Mouse (Mus musculus): ENCODE data around the gene Adh4. TPM values are rescaled to one million over a fixed set of nuclear protein-coding genes. Genes with fewer than 3 reads are reported as not detected.
"Not testable (repeated sequence)": the region's sequence is repeated elsewhere in the genome, so short reads cannot be mapped to it uniquely, and the experiment has no call there.

Adh4 gene
- total RNA-seq (2021) = not detected

GRCm38 (mm10) chr3:138415121-138415690, at the start of gene Adh4:
Gene Adh4 (plus strand): TSS chr3:138415466.
- intact Hi-C loops (cut with DNase I) = no loop called here

GRCm38 (mm10) chr3:138366181-138366580, 49.1 kb upstream of the Adh4 start:
- intact Hi-C loops (cut with DNase I) = no loop called here
- DNase-seq = no peak

More at GRCm38 (mm10) chr3:138415121-138415690, at the start of gene Adh4:
- DNase-seq = no peak

- DNase-seq = no peak
- intact Hi-C loops (cut with DNase I) = no loop called here
These were observed 45.7 kb upstream of the Adh4 start for GRCm38 (mm10) chr3:138369546-138369945.

GRCm38 (mm10) chr3:138370289-138370688, 45.0 kb upstream of the Adh4 start:
- intact Hi-C loops (cut with DNase I) = not testable (repeated sequence)

GRCm38 (mm10) chr3:138373920-138374319, 41.3 kb upstream of the Adh4 start:
- DNase-seq = no peak
- intact Hi-C loops (cut with DNase I) = no loop called here

More at GRCm38 (mm10) chr3:138370289-138370688, 45.0 kb upstream of the Adh4 start:
- DNase-seq = not testable (repeated sequence)

- intact Hi-C loops (cut with DNase I) = no loop called here
- DNase-seq = no peak
These were observed 40.1 kb upstream of the Adh4 start for GRCm38 (mm10) chr3:138375148-138375547.

GRCm38 (mm10) chr3:138381133-138381532, 34.1 kb upstream of the Adh4 start:
- DNase-seq = no peak
- intact Hi-C loops (cut with DNase I) = no loop called here

- intact Hi-C loops (cut with DNase I) = no loop called here
- no peak for DNase-seq
These were observed 28.1 kb upstream of the Adh4 start for GRCm38 (mm10) chr3:138387155-138387554.

GRCm38 (mm10) chr3:138404872-138405271, 10.4 kb upstream of the Adh4 start:
- intact Hi-C loops (cut with DNase I) = loop anchor here (1.0 kb wide), 2 partner anchors 165 to 182 kb away; no protein-coding TSS in a partner anchor
- DNase-seq = peak in 1 of 2 experiments; percentile 3

- intact Hi-C loops (cut with DNase I) = loop anchor here (1.0 kb wide), 2 partner anchors 165 to 182 kb away; no protein-coding TSS in a partner anchor
- DNase-seq = peak; percentile 48 to 54
These were observed 9.9 kb upstream of the Adh4 start for GRCm38 (mm10) chr3:138405341-138405740.

GRCm38 (mm10) chr3:138405840-138406239, 9.4 kb upstream of the Adh4 start:
- DNase-seq = no peak
- intact Hi-C loops (cut with DNase I) = loop anchor here (1.0 to 2.0 kb wide), 3 partner anchors 166 to 207 kb away; no protein-coding TSS in a partner anchor

GRCm38 (mm10) chr3:138407920-138408319, 7.3 kb upstream of the Adh4 start:
- no peak for DNase-seq
- intact Hi-C loops (cut with DNase I) = loop anchor here (2.0 kb wide), 1 partner anchor 209 kb away; no protein-coding TSS in a partner anchor

- intact Hi-C loops (cut with DNase I) = no loop called here
- DNase-seq = no peak
These were observed 5.7 kb upstream of the Adh4 start for GRCm38 (mm10) chr3:138409585-138409984.

GRCm38 (mm10) chr3:138410211-138410610, 5.1 kb upstream of the Adh4 start:
- intact Hi-C loops (cut with DNase I) = no loop called here
- DNase-seq = no peak

GRCm38 (mm10) chr3:138419369-138419768, 4.1 kb downstream of the Adh4 start:
- DNase-seq = no peak
- intact Hi-C loops (cut with DNase I) = no loop called here

- intact Hi-C loops (cut with DNase I) = no loop called here
These were observed 5.1 kb downstream of the Adh4 start for GRCm38 (mm10) chr3:138420385-138420784.

GRCm38 (mm10) chr3:138423664-138424063, 8.4 kb downstream of the Adh4 start:
- intact Hi-C loops (cut with DNase I) = no loop called here
- DNase-seq = no peak

More at GRCm38 (mm10) chr3:138420385-138420784, 5.1 kb downstream of the Adh4 start:
- no peak for DNase-seq

- DNase-seq = no peak
- intact Hi-C loops (cut with DNase I) = no loop called here
These were observed 9.0 kb downstream of the Adh4 start for GRCm38 (mm10) chr3:138424247-138424646.

- DNase-seq = no peak
- intact Hi-C loops (cut with DNase I) = loop anchor here (2.0 to 5.0 kb wide), 2 partner anchors 232 to 653 kb away; no protein-coding TSS in a partner anchor
These were observed 15.2 kb downstream of the Adh4 start for GRCm38 (mm10) chr3:138430360-138430976.

GRCm38 (mm10) chr3:138431835-138432234, 16.6 kb downstream of the Adh4 start:
- DNase-seq = no peak
- intact Hi-C loops (cut with DNase I) = loop anchor here (2.0 to 5.0 kb wide), 3 partner anchors 209 to 655 kb away; no protein-coding TSS in a partner anchor

- intact Hi-C loops (cut with DNase I) = no loop called here
- DNase-seq = no peak
These were observed 23.4 kb downstream of the Adh4 start for GRCm38 (mm10) chr3:138438716-138439115.

- DNase-seq = no peak
- intact Hi-C loops (cut with DNase I) = loop anchor here (5.0 to 10.0 kb wide), 4 partner anchors 85 to 633 kb away; partner anchors contain the start of genes Dnajb14, Eif4e, Lamtor3 and Rap1gds1
These were observed 26.9 kb downstream of the Adh4 start for GRCm38 (mm10) chr3:138442203-138442602.
